Mouse (Mus musculus) ES-E14 (cell line): ENCODE measurements around the gene Dmrt3. TPM values are rescaled to one million over a fixed set of nuclear protein-coding genes. Genes with fewer than 3 reads are reported as not detected.

Experiments used
- DNase-seq: peaks from one replicate; pipeline ENCODE4 v3.0.0-alpha.2; 2013; ENCODE audit warnings: low read depth, low spot score
- H3K27ac ChIP-seq: 2 replicates; pipeline ENCODE4 v1.5.1; 2012; ENCODE audit warnings: low read depth, mild to moderate bottlenecking, low read length, moderate library complexity, mixed read lengths; ENCODE audit not compliant: poor library complexity, insufficient read depth, severe bottlenecking
- H3K36me3 ChIP-seq: 2 replicates; pipeline ENCODE4 v1.6.1; 2012; ENCODE audit warnings: mild to moderate bottlenecking, low read length, moderate library complexity, mixed read lengths; ENCODE audit not compliant: control insufficient read depth, poor library complexity, insufficient read depth, severe bottlenecking
- H3K4me1 ChIP-seq, 2 experiments: fragments of 150-350 bp in 1 of 2; sonication (generic) in 1 of 2; 2 replicates each; pipeline ENCODE4 v1.6.1; 2012; ENCODE audit warnings: low read length in 2 of 2, mild to moderate bottlenecking in 1 of 2, mixed read lengths in 1 of 2; ENCODE audit not compliant: control insufficient read depth in 2 of 2, insufficient read depth in 2 of 2, poor library complexity in 1 of 2
- H3K4me3 ChIP-seq, 2 experiments: fragments of 150-350 bp in 1 of 2; sonication (generic) in 1 of 2; 2 replicates each; pipeline ENCODE4 v1.5.1; 2012; ENCODE audit warnings: low read length in 2 of 2, low read depth in 1 of 2, mild to moderate bottlenecking in 1 of 2, mixed read lengths in 1 of 2; ENCODE audit not compliant: insufficient read depth in 1 of 2, poor library complexity in 1 of 2, severe bottlenecking in 1 of 2
- H3K9ac ChIP-seq: 2 replicates; pipeline ENCODE4 v1.6.1; 2012; ENCODE audit warnings: low read depth, mild to moderate bottlenecking, low read length, mixed read lengths; ENCODE audit not compliant: poor library complexity, insufficient read depth, severe bottlenecking
- H3K9me3 ChIP-seq: fragments of 150-350 bp; sonication (generic); 2 replicates; pipeline ENCODE4 v1.6.1; 2012; ENCODE audit warnings: low read depth, mild to moderate bottlenecking, low read length; ENCODE audit not compliant: control insufficient read depth, insufficient read depth
- CHD2 ChIP-seq: IDR thresholded peaks from 2 replicates; pipeline ENCODE4 v1.6.1; 2014; ENCODE audit warnings: mild to moderate bottlenecking, low read depth, low read length, inconsistent platforms
- HCFC1 ChIP-seq: IDR thresholded peaks from 2 replicates; pipeline ENCODE4 v1.6.1; 2012; ENCODE audit warnings: low read length, inconsistent platforms, borderline replicate concordance; ENCODE audit not compliant: insufficient read depth
- MAFK ChIP-seq: IDR thresholded peaks from 2 replicates; pipeline ENCODE4 v1.6.1; 2014; ENCODE audit warnings: mild to moderate bottlenecking, low read depth, low read length, inconsistent platforms; ENCODE audit not compliant: insufficient read depth
- ZC3H11A ChIP-seq: IDR thresholded peaks from 2 replicates; pipeline ENCODE4 v1.6.1; 2012; ENCODE audit warnings: low read depth, mild to moderate bottlenecking, inconsistent platforms, low read length, borderline replicate concordance
- ZNF384 ChIP-seq: IDR thresholded peaks from 2 replicates; pipeline ENCODE4 v1.6.1; 2012; ENCODE audit warnings: low read depth, low read length, inconsistent platforms
- in situ Hi-C, 2 experiments: fragments of 600-800 bp; cut with MboI; formaldehyde crosslinking; loops; one replicate each; pipeline ENCODE4 v1.15.1; 2025; ENCODE audit warnings: low sequenced_read_pairs in 2 of 2, inconsistent platforms in 1 of 2; ENCODE audit not compliant: unreplicated experiment in 2 of 2
- total RNA-seq: library from RNA; depleted of rRNA; stranded (reverse); fragments of 300-350 nt; gene quantifications from 2 replicates; pipeline ENCODE4 v1.2.3, GENCODE M21; 2012

The Dmrt3 gene
- total RNA-seq, 1 experiment: 0.40 TPM

GRCm38 (mm10) chr19:25635119-25635518 is 25.0 kb downstream of the Dmrt3 start:
- no peaks in the 10 kb centered on the region for H3K36me3 ChIP-seq
- no peak overlapping the region for H3K4me3 ChIP-seq
- H3K9me3 ChIP-seq: no peaks in the 10 kb centered on the region
- 0 out of 4 replicates have a peak, but pooled peaks cover 0 to 2% of the 10 kb centered on the region in 2 experiments for H3K4me1 ChIP-seq
- TF ChIP-seq ZNF384: no peak
- TF ChIP-seq ZC3H11A: no peak
- TF ChIP-seq MAFK: no peak
- TF ChIP-seq HCFC1: no peak
- TF ChIP-seq CHD2: no peak
- DNase-seq: no peak
- H3K9ac ChIP-seq: no peak overlapping the region
- no peak overlapping the region for H3K27ac ChIP-seq
- in situ Hi-C loops: loop anchor here (10.0 to 25.0 kb wide), 3 partner anchors 90 to 530 kb away; no protein-coding TSS in a partner anchor

- H3K9ac ChIP-seq: no peak overlapping the region
Measured at GRCm38 (mm10) chr19:25635622-25636244, 25.6 kb downstream of the Dmrt3 start.

GRCm38 (mm10) chr19:25638766-25639361 is 28.8 kb downstream of the Dmrt3 start:
- 0 out of 4 replicates have a peak, but pooled peaks cover 0 to 2% of the 10 kb centered on the region in 2 experiments for H3K4me1 ChIP-seq
- TF ChIP-seq HCFC1 (no peak), ZC3H11A (no peak), ZNF384 (no peak), CHD2 (no peak), MAFK (no peak)
- H3K9ac ChIP-seq: no peak overlapping the region
- DNase-seq: no peak
- in situ Hi-C loops: loop anchor here (10.0 to 25.0 kb wide), 3 partner anchors 94 to 534 kb away; no protein-coding TSS in a partner anchor
- no peak overlapping the region for H3K27ac ChIP-seq
- H3K4me3 ChIP-seq: no peak overlapping the region
- H3K36me3 ChIP-seq: no peaks in the 10 kb centered on the region
- H3K9me3 ChIP-seq: no peaks in the 10 kb centered on the region

More at GRCm38 (mm10) chr19:25635622-25636244, 25.6 kb downstream of the Dmrt3 start:
- in situ Hi-C loops: loop anchor here (10.0 to 25.0 kb wide), 3 partner anchors 91 to 531 kb away; no protein-coding TSS in a partner anchor
- peak; percentile 59 for DNase-seq
- H3K4me1 ChIP-seq: 0 out of 4 replicates have a peak, but pooled peaks cover 0 to 2% of the 10 kb centered on the region in 2 experiments
- H3K4me3 ChIP-seq: peak overlapping the region in 1 of 2 experiments; percentile 51; a peak in 2 of 4 replicates
- no peaks in the 10 kb centered on the region for H3K9me3 ChIP-seq
- no peaks in the 10 kb centered on the region for H3K36me3 ChIP-seq
- no peak overlapping the region for H3K27ac ChIP-seq
- TF ChIP-seq MAFK (no peak), ZC3H11A (peak; percentile 99), CHD2 (no peak)

- no peak for TF ChIP-seq ZC3H11A
- TF ChIP-seq ZNF384: no peak
- TF ChIP-seq CHD2: no peak
- no peak for TF ChIP-seq HCFC1
- no peaks in the 10 kb centered on the region for H3K9me3 ChIP-seq
- no peaks in the 10 kb centered on the region for H3K4me1 ChIP-seq
- no peaks in the 10 kb centered on the region for H3K36me3 ChIP-seq
- H3K4me3 ChIP-seq: no peak overlapping the region
- in situ Hi-C loops: loop anchor here (25.0 kb wide), 1 partner anchor 304 kb away; no protein-coding TSS in a partner anchor
- DNase-seq: no peak
- no peak overlapping the region for H3K27ac ChIP-seq
- no peak overlapping the region for H3K9ac ChIP-seq
Measured at GRCm38 (mm10) chr19:25641786-25642185, 31.7 kb downstream of the Dmrt3 start.
